Mouse (Mus musculus): Measurements from ENCODE around the gene Olfr530.

GRCm38 (mm10) chr7:140374300-140374699, 1.8 kb downstream of the Olfr530 start:
- TF ChIP-seq CTCF (IDR thresholded peaks at IDR 0.05; ENCODE audit: insufficient read depth, low read depth, low read length): no peak
- no peak for TF ChIP-seq POLR2A (IDR thresholded peaks at IDR 0.05; ENCODE audit: insufficient read depth, low read depth, low read length)

Data from olfactory bulb, adult 2 months (tissue).